Mouse (Mus musculus): Measurements from ENCODE around the gene Col15a1. TPM values are rescaled to one million over a fixed set of nuclear protein-coding genes. Genes with fewer than 3 reads are reported as not detected.

The Col15a1 gene
- total RNA-seq, 1 experiment, result 0.31 TPM

DNA sequence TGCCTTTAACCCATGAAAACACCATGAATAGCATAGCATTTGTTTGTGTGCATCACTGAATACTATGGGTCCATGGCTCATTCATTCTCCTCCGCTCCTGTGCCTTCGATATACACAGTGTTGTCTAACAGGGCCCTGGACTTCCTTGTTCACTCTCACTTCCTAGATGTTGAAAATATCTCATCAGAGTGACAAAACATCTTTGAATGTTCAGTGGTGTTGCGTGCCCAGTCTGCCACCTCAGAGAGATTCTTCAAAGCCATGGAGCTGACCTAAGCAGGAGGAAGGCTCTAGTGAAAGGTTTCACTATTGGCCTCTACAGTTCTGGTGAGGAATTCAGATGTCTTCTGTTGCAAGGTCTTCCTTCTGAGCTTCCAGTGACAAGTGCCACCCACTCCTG, 125.6 kb downstream of the Col15a1 start:
- Histone ChIP-seq H3K4me3 (ENCODE audit: insufficient read depth in 1 of 2, low read depth in 1 of 2, low read length in 2 of 2, poor library complexity in 1 of 2, severe bottlenecking in 1 of 2) (no peak overlapping the region), H3K9me3 (ENCODE audit: control insufficient read depth, insufficient read depth, low read depth, low read length) (no peaks in the 10 kb centered on the region), H3K36me3 (ENCODE audit: control insufficient read depth, insufficient read depth, low read length, poor library complexity, severe bottlenecking) (no peaks in the 10 kb centered on the region), H3K27ac (ENCODE audit: insufficient read depth, low read depth, low read length, poor library complexity, severe bottlenecking) (no peak overlapping the region), H3K9ac (ENCODE audit: insufficient read depth, low read depth, low read length, poor library complexity, severe bottlenecking) (no peak overlapping the region), H3K4me1 (ENCODE audit: control insufficient read depth in 2 of 2, insufficient read depth in 2 of 2, low read length in 2 of 2, poor library complexity in 1 of 2) (no peaks in the 10 kb centered on the region; a peak in 1 of 4 replicates)
- no peak for DNase-seq (ENCODE audit: low read depth, low spot score)
- in situ Hi-C loops (cut with MboI; ENCODE audit: low sequenced_read_pairs in 2 of 2, unreplicated experiment in 2 of 2), result no loop called here
- TF ChIP-seq CHD2 (IDR thresholded peaks at IDR 0.05; ENCODE audit: low read depth, low read length) (no peak), MAFK (IDR thresholded peaks at IDR 0.05; ENCODE audit: insufficient read depth, low read depth, low read length) (no peak), ZNF384 (IDR thresholded peaks at IDR 0.05; ENCODE audit: low read depth, low read length) (no peak), HCFC1 (IDR thresholded peaks at IDR 0.05; ENCODE audit: borderline replicate concordance, insufficient read depth, low read length) (no peak), ZC3H11A (IDR thresholded peaks at IDR 0.05; ENCODE audit: borderline replicate concordance, low read depth, low read length) (no peak)

DNA sequence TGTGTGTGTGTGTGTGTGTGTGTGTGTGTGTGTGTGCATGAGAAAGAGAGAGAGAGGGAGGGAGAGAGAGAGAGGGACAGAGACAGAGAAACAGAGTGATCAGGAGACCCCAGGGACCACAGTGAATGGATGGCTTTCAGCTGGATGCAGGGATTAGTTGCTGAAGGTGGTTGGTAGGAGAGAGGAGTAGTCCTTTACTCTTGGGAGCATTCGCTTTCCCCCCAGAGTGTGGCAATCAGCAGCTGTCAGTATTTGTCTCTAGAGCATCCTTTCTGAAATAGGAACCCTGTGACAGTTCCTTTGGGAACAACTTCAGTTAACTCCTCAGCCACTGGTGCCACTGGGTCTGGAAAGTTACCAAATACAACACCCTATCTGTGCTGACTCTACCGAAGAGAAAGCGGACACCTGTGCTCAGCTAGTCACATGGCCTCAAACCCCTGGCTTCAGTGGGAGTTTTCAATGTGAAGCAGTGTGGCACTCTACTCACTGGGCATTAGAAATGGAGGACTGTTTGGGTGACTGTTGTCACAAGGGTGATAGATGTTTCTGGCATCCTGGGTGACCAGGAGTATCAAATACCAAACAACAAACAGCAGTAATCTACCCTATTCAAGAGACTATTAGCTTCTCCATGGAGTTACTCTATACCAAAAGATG, 129.1 kb downstream of the Col15a1 start:
- no peak overlapping the region for H3K9ac ChIP-seq (ENCODE audit: insufficient read depth, low read depth, low read length, poor library complexity, severe bottlenecking)
- TF ChIP-seq HCFC1 (IDR thresholded peaks at IDR 0.05; ENCODE audit: borderline replicate concordance, insufficient read depth, low read length), result no peak
- TF ChIP-seq ZC3H11A (IDR thresholded peaks at IDR 0.05; ENCODE audit: borderline replicate concordance, low read depth, low read length), result no peak
- TF ChIP-seq ZNF384 (IDR thresholded peaks at IDR 0.05; ENCODE audit: low read depth, low read length), result no peak
- no peak for TF ChIP-seq MAFK (IDR thresholded peaks at IDR 0.05; ENCODE audit: insufficient read depth, low read depth, low read length)
- no peak for TF ChIP-seq CHD2 (IDR thresholded peaks at IDR 0.05; ENCODE audit: low read depth, low read length)

DNA sequence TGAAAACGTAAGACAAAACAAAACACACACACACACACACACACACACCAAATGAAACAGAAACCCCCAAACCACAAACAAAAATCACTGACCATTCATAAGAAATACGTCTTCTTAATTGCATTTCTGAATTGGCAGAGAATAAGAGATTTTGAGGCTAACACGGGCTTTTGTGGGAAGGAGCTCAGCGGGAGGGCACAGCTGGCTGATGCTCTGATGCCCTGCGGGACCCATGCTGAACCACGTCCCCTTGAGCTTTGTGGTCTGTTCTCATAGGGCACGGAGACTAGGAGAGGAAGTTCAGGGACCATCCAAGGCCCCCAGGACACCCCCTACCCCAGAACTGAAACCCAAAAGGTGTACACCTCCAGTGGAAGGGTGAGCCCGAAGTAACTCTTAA, 134.7 kb downstream of the Col15a1 start:
- Histone ChIP-seq H3K4me3 (ENCODE audit: insufficient read depth in 1 of 2, low read depth in 1 of 2, low read length in 2 of 2, poor library complexity in 1 of 2, severe bottlenecking in 1 of 2) (no peak overlapping the region), H3K36me3 (ENCODE audit: control insufficient read depth, insufficient read depth, low read length, poor library complexity, severe bottlenecking) (no peaks in the 10 kb centered on the region), H3K9ac (ENCODE audit: insufficient read depth, low read depth, low read length, poor library complexity, severe bottlenecking) (no peak overlapping the region), H3K4me1 (ENCODE audit: control insufficient read depth in 2 of 2, insufficient read depth in 2 of 2, low read length in 2 of 2, poor library complexity in 1 of 2) (no peaks in the 10 kb centered on the region), H3K9me3 (ENCODE audit: control insufficient read depth, insufficient read depth, low read depth, low read length) (no peaks in the 10 kb centered on the region), H3K27ac (ENCODE audit: insufficient read depth, low read depth, low read length, poor library complexity, severe bottlenecking) (no peak overlapping the region)
- in situ Hi-C loops (cut with MboI; ENCODE audit: low sequenced_read_pairs in 2 of 2, unreplicated experiment in 2 of 2), result no loop called here
- DNase-seq (ENCODE audit: low read depth, low spot score), result no peak
- TF ChIP-seq MAFK (IDR thresholded peaks at IDR 0.05; ENCODE audit: insufficient read depth, low read depth, low read length) (no peak), ZC3H11A (IDR thresholded peaks at IDR 0.05; ENCODE audit: borderline replicate concordance, low read depth, low read length) (no peak), CHD2 (IDR thresholded peaks at IDR 0.05; ENCODE audit: low read depth, low read length) (no peak), HCFC1 (IDR thresholded peaks at IDR 0.05; ENCODE audit: borderline replicate concordance, insufficient read depth, low read length) (no peak), ZNF384 (IDR thresholded peaks at IDR 0.05; ENCODE audit: low read depth, low read length) (no peak)

More for the DNA sequence above, 129.1 kb downstream of the Col15a1 start:
- Histone ChIP-seq H3K36me3 (ENCODE audit: control insufficient read depth, insufficient read depth, low read length, poor library complexity, severe bottlenecking) (no peaks in the 10 kb centered on the region), H3K27ac (ENCODE audit: insufficient read depth, low read depth, low read length, poor library complexity, severe bottlenecking) (no peak overlapping the region), H3K4me3 (ENCODE audit: insufficient read depth in 1 of 2, low read depth in 1 of 2, low read length in 2 of 2, poor library complexity in 1 of 2, severe bottlenecking in 1 of 2) (no peak overlapping the region), H3K4me1 (ENCODE audit: control insufficient read depth in 2 of 2, insufficient read depth in 2 of 2, low read length in 2 of 2, poor library complexity in 1 of 2) (no peaks in the 10 kb centered on the region), H3K9me3 (ENCODE audit: control insufficient read depth, insufficient read depth, low read depth, low read length) (no peaks in the 10 kb centered on the region)
- in situ Hi-C loops (cut with MboI; ENCODE audit: low sequenced_read_pairs in 2 of 2, unreplicated experiment in 2 of 2), result no loop called here
- DNase-seq (ENCODE audit: low read depth, low spot score), result no peak

DNA sequence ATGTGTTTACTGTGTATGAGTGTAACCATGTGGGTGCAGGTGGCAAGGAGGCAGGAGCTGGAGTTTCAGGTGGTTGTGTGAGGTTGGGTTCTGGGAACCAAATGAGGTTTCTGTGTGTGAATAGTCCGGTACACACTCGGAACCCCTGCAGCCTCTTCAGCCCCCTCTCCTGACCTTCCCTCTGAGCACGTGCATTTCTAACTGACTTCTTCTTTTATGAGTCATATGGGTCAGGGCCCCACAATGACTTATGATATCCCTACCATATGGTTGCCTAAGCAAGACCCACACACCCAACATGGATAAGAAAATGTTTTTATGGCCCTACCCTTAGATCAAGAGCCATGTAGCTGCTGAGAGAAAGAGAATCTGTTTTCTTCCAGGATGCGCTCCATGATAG, 139.1 kb downstream of the Col15a1 start:
- no peak overlapping the region for H3K9ac ChIP-seq (ENCODE audit: insufficient read depth, low read depth, low read length, poor library complexity, severe bottlenecking)
- H3K4me1 ChIP-seq (ENCODE audit: control insufficient read depth in 2 of 2, insufficient read depth in 2 of 2, low read length in 2 of 2, poor library complexity in 1 of 2), result no peaks in the 10 kb centered on the region
- no peak for DNase-seq (ENCODE audit: low read depth, low spot score)
- TF ChIP-seq CHD2 (IDR thresholded peaks at IDR 0.05; ENCODE audit: low read depth, low read length) (no peak), MAFK (IDR thresholded peaks at IDR 0.05; ENCODE audit: insufficient read depth, low read depth, low read length) (no peak), HCFC1 (IDR thresholded peaks at IDR 0.05; ENCODE audit: borderline replicate concordance, insufficient read depth, low read length) (no peak), ZC3H11A (IDR thresholded peaks at IDR 0.05; ENCODE audit: borderline replicate concordance, low read depth, low read length) (no peak), ZNF384 (IDR thresholded peaks at IDR 0.05; ENCODE audit: low read depth, low read length) (no peak)
- H3K27ac ChIP-seq (ENCODE audit: insufficient read depth, low read depth, low read length, poor library complexity, severe bottlenecking), result no peak overlapping the region
- in situ Hi-C loops (cut with MboI; ENCODE audit: low sequenced_read_pairs in 2 of 2, unreplicated experiment in 2 of 2), result no loop called here
- H3K9me3 ChIP-seq (ENCODE audit: control insufficient read depth, insufficient read depth, low read depth, low read length), result no peaks in the 10 kb centered on the region
- H3K4me3 ChIP-seq (ENCODE audit: insufficient read depth in 1 of 2, low read depth in 1 of 2, low read length in 2 of 2, poor library complexity in 1 of 2, severe bottlenecking in 1 of 2), result no peak overlapping the region
- no peaks in the 10 kb centered on the region for H3K36me3 ChIP-seq (ENCODE audit: control insufficient read depth, insufficient read depth, low read length, poor library complexity, severe bottlenecking)

Measured in ES-E14 (cell line).